Mouse (Mus musculus) midbrain, embryonic 13.5 days (tissue): Measurements from ENCODE around the gene Fam118b. TPM values are rescaled to one million over a fixed set of nuclear protein-coding genes. Genes with fewer than 3 reads are reported as not detected.

Experiments
- ATAC-seq: fragments of 200-750 bp; cut with Nextera tagmentation; 2 replicates; pipeline ENCODE4 v1.8.0; 2017; ENCODE audit warnings: mild to moderate bottlenecking, moderate TSS enrichment, moderate library complexity
- H3K27ac ChIP-seq: fragments of 300-500 bp; sonication (generic); 2 replicates; pipeline ENCODE4 v1.5.1; 2015; ENCODE audit warnings: inconsistent platforms, mild to moderate bottlenecking, moderate library complexity
- H3K27me3 ChIP-seq: fragments of 300-500 bp; sonication (generic); 2 replicates; pipeline ENCODE4 v1.6.1; 2015; ENCODE audit warnings: mild to moderate bottlenecking, inconsistent platforms
- H3K36me3 ChIP-seq: fragments of 300-500 bp; sonication (generic); 2 replicates; pipeline ENCODE4 v1.6.1; 2015; ENCODE audit warnings: mild to moderate bottlenecking, inconsistent platforms
- H3K4me1 ChIP-seq: fragments of 300-500 bp; sonication (generic); replicated peaks from 2 replicates; pipeline ENCODE4 v1.6.1; 2015; ENCODE audit warnings: inconsistent platforms
- H3K4me2 ChIP-seq: fragments of 300-500 bp; sonication (generic); replicated peaks from 2 replicates; pipeline ENCODE4 v1.6.1; 2015; ENCODE audit warnings: moderate library complexity, mild to moderate bottlenecking, inconsistent platforms
- H3K4me3 ChIP-seq: fragments of 300-500 bp; sonication (generic); replicated peaks from 2 replicates; pipeline ENCODE4 v1.5.1; 2015; ENCODE audit warnings: mild to moderate bottlenecking, inconsistent platforms
- H3K9ac ChIP-seq: fragments of 300-500 bp; sonication (generic); replicated peaks from 2 replicates; pipeline ENCODE4 v1.6.1; 2015; ENCODE audit warnings: mild to moderate bottlenecking, inconsistent platforms
- H3K9me3 ChIP-seq: fragments of 300-500 bp; sonication (generic); 2 replicates; pipeline ENCODE4 v1.6.1; 2016; ENCODE audit warnings: mild to moderate bottlenecking, inconsistent platforms
- whole genome bisulfite sequencing: fragments of 180-500 bp; shearing (Covaris S2); methylation state at CpG from one replicate; pipeline ENCODE4 v1.1.7; 2015; 5-methylcytosine and 5-hydroxymethylcytosine counted together
- polyA plus RNA-seq: library from polyadenylated mRNA; unstranded; fragments of >200 nt; fragmentation: Nextera tagmentation; extraction: Ambion mirVana; gene quantifications from 2 replicates; pipeline ENCODE4 v1.2.1, GENCODE M21; 2015

Fam118b gene
- polyA plus RNA-seq, 1 experiment from 2014 or later, result 86.8 TPM

GRCm38 (mm10) chr9:35187351-35187903 is 80.2 kb downstream of the Fam118b start:
- Histone ChIP-seq H3K27ac (no peak overlapping the region), H3K4me3 (no peak overlapping the region), H3K4me1 (no peaks in the 10 kb centered on the region), H3K9ac (no peak overlapping the region), H3K27me3 (no peaks in the 10 kb centered on the region), H3K4me2 (no peak overlapping the region), H3K36me3 (peaks cover 20% of the 10 kb centered on the region; the same call in 1 of the 2 replicates), H3K9me3 (no peaks in the 10 kb centered on the region)
- no peak for ATAC-seq
- WGBS, result 91% methylated on average over 10 of the region's 10 CpGs

- H3K36me3 ChIP-seq, result peaks cover 20% of the 10 kb centered on the region; the same call in 1 of the 2 replicates
- H3K9ac ChIP-seq, result no peak overlapping the region
- ATAC-seq, result no peak
- WGBS, result 87% methylated on average over 4 of the region's 4 CpGs
- H3K27ac ChIP-seq, result no peak overlapping the region
- H3K9me3 ChIP-seq, result no peaks in the 10 kb centered on the region
- H3K4me1 ChIP-seq, result no peaks in the 10 kb centered on the region
- H3K4me3 ChIP-seq, result no peak overlapping the region
- no peak overlapping the region for H3K4me2 ChIP-seq
- H3K27me3 ChIP-seq, result no peaks in the 10 kb centered on the region
Observed at GRCm38 (mm10) chr9:35186430-35186829, 81.2 kb downstream of the Fam118b start.

DNA sequence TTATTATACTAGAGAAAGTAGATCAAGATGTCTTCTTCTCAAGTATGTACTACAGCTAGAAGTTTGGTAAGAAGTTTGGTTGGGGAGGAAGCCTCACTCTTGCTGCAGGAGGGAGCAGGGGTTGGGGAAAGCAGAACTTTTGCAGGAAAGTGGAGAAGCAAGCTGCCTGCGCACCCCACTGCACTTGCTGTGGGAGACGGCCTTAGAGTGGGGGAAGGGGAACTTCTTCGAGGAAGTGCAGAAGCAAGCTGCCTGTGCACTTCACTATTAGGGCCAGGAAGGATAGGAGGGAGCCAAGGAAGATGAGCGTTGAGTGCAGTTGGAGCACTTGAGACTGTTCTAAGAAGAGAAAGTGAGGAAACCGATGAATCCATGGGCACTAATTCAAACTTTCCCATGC is 84.2 kb downstream of the Fam118b start:
- H3K27me3 ChIP-seq, result no peaks in the 10 kb centered on the region
- 70% methylated on average over 5 of the region's 5 CpGs for WGBS
- ATAC-seq, result no peak

GRCm38 (mm10) chr9:35182832-35183231 is 84.8 kb downstream of the Fam118b start:
- H3K9me3 ChIP-seq, result no peaks in the 10 kb centered on the region
- no peaks in the 10 kb centered on the region for H3K4me1 ChIP-seq
- H3K4me3 ChIP-seq, result no peak overlapping the region
- no peak overlapping the region for H3K4me2 ChIP-seq
- 0 out of 2 replicates have a peak, but pooled peaks cover 4% of the 10 kb centered on the region for H3K36me3 ChIP-seq
- H3K9ac ChIP-seq, result no peak overlapping the region
- no peak for ATAC-seq
- WGBS, result 83% methylated on average over 2 of the region's 2 CpGs
- no peak overlapping the region for H3K27ac ChIP-seq
- H3K27me3 ChIP-seq, result no peaks in the 10 kb centered on the region

More for the DNA sequence above, 84.2 kb downstream of the Fam118b start:
- H3K27ac ChIP-seq, result no peak overlapping the region
- H3K4me2 ChIP-seq, result no peak overlapping the region
- H3K9ac ChIP-seq, result no peak overlapping the region
- no peaks in the 10 kb centered on the region for H3K9me3 ChIP-seq
- no peaks in the 10 kb centered on the region for H3K4me1 ChIP-seq
- peaks cover 7% of the 10 kb centered on the region; the same call in 1 of the 2 replicates for H3K36me3 ChIP-seq
- H3K4me3 ChIP-seq, result no peak overlapping the region

- ATAC-seq, result peak; percentile 62
- H3K27me3 ChIP-seq, result no peaks in the 10 kb centered on the region
- no peaks in the 10 kb centered on the region for H3K9me3 ChIP-seq
- no peak overlapping the region for H3K27ac ChIP-seq
- peak overlapping the region; percentile 61 for H3K4me3 ChIP-seq
- H3K9ac ChIP-seq, result no peak overlapping the region; the same call in 1 of the 2 replicates
- WGBS, result 48% methylated on average over 14 of the region's 14 CpGs
- peaks cover 13% of the 10 kb centered on the region for H3K4me1 ChIP-seq
- H3K36me3 ChIP-seq, result no peaks in the 10 kb centered on the region
- peak overlapping the region; percentile 58 for H3K4me2 ChIP-seq
Observed at GRCm38 (mm10) chr9:35176124-35176659, 91.4 kb downstream of the Fam118b start.

- Histone ChIP-seq H3K9ac (peak within 1 kb of the TSS; percentile 67), H3K4me1 (peaks cover 13% of the 10 kb centered on the region), H3K9me3 (no peaks in the 10 kb centered on the region), H3K4me2 (peak within 1 kb of the TSS; percentile 58), H3K36me3 (peaks cover 6% of the 10 kb centered on the region), H3K4me3 (peak within 1 kb of the TSS; percentile 61), H3K27me3 (no peaks in the 10 kb centered on the region), H3K27ac (peak within 1 kb of the TSS; percentile 87)
- peak; percentile 99 for ATAC-seq
- WGBS, result under 1% methylated on average over 38 of the region's 38 CpGs
Observed at GRCm38 (mm10) chr9:35175251-35176123, 92.1 kb downstream of the Fam118b start, which contains the start of gene Dcps. Gene Dcps, minus strand, starts transcription at chr9:35176061.

GRCm38 (mm10) chr9:35173331-35173730 is 94.3 kb downstream of the Fam118b start:
- H3K9me3 ChIP-seq, result no peaks in the 10 kb centered on the region
- no peak overlapping the region for H3K27ac ChIP-seq
- no peak for ATAC-seq
- no peak overlapping the region for H3K9ac ChIP-seq
- no peak overlapping the region for H3K4me2 ChIP-seq
- peaks cover 20% of the 10 kb centered on the region for H3K36me3 ChIP-seq
- no peak overlapping the region for H3K4me3 ChIP-seq
- 96% methylated on average over 1 of the region's 1 CpGs for WGBS
- H3K4me1 ChIP-seq, result peaks cover 13% of the 10 kb centered on the region
- no peaks in the 10 kb centered on the region for H3K27me3 ChIP-seq

DNA sequence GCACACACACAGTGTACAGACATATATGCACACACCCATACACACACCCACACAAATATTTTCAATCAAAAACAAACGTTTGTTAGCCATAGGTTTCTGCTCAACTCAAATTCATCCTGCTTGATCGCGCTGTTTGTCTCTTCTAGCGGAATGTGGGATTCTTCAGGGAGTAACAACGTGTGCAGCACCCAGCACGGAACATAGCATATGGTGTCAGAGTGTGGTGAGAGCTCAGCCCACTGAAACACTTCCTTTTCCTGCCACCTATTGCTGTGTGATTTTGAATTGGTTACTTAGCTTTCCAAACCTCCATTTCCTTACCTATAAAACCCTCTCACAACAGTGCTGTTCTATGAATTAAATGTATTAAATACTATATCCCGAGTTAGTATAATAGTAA is 97.5 kb downstream of the Fam118b start:
- peaks cover 20% of the 10 kb centered on the region for H3K36me3 ChIP-seq
- no peaks in the 10 kb centered on the region for H3K27me3 ChIP-seq
- H3K4me2 ChIP-seq, result no peak overlapping the region
- H3K9ac ChIP-seq, result no peak overlapping the region
- peaks cover 27% of the 10 kb centered on the region for H3K4me1 ChIP-seq
- 95% methylated on average over 7 of the region's 7 CpGs for WGBS
- ATAC-seq, result no peak
- no peak overlapping the region for H3K4me3 ChIP-seq
- H3K9me3 ChIP-seq, result no peaks in the 10 kb centered on the region
- no peak overlapping the region for H3K27ac ChIP-seq

Other genes starting within 250 kb of the Fam118b start
- gene St3gal4, start 148.5 kb downstream of the Fam118b start, polyA plus RNA-seq, result 7.8 and 8.3 TPM in 2 replicates
- gene Dcps, start 91.7 kb downstream of the Fam118b start, polyA plus RNA-seq, result 86.4 and 88.0 TPM in 2 replicates
- gene Srpr, start 67.6 kb downstream of the Fam118b start, polyA plus RNA-seq, result 69.9 and 79.9 TPM in 2 replicates
- 6.7 and 6.9 TPM in 2 replicates for gene Tirap, start 67.5 kb downstream of the Fam118b start, polyA plus RNA-seq
- 48.4 and 49.2 TPM in 2 replicates for gene Foxred1, start 56.8 kb downstream of the Fam118b start, polyA plus RNA-seq
- gene Rpusd4, start 60 bp upstream of the Fam118b start, polyA plus RNA-seq, result 20.3 and 24.1 TPM in 2 replicates
- gene Cdon, start 153.3 kb upstream of the Fam118b start, polyA plus RNA-seq, result 9.2 and 10.7 TPM in 2 replicates